Mouse (Mus musculus) adrenal gland, postnatal 36 days (tissue): Measurements from ENCODE around the gene Rad23b. TPM values are rescaled to one million over a fixed set of nuclear protein-coding genes. Genes with fewer than 3 reads are reported as not detected.
"Not testable (repeated sequence)": the region's sequence is repeated elsewhere in the genome, so short reads cannot be mapped to it uniquely, and the experiment has no call there.

ENCODE experiments used
- DNase-seq, 2 experiments: peaks; one replicate each; pipeline ENCODE4 v3.0.0; 2021; ENCODE audit warnings: mixed read lengths in 1 of 2
- long read RNA-seq, 2 experiments: library from polyadenylated mRNA; stranded (forward); transcript quantifications; one replicate each; pipeline ENCODE4 v2.0.0; 2021; ENCODE audit warnings: borderline sequencing depth in 2 of 2
- total RNA-seq, 2 experiments: library from RNA; stranded (reverse); gene quantifications; 2 replicates each; pipeline ENCODE4 v1.2.3; 2021

Rad23b gene
- 100 to 1,000 TPM; 133 to 135 TPM for total RNA-seq
- long read RNA-seq, experiment 1, transcript Rad23b-201 (10 exons, 3,810 nt) = major isoform, 25 of 41 reads
- long read RNA-seq, experiment 1, partial matches to known transcripts = 14 of 41 reads
- long read RNA-seq, experiment 1, other reads (novel, unspliced or antisense) = 2 of 41 reads
- long read RNA-seq, experiment 2, transcript Rad23b-201 (10 exons, 3,810 nt) = major isoform, 8 of 16 reads
- long read RNA-seq, experiment 2, partial matches to known transcripts = 1 of 16 reads
- long read RNA-seq, experiment 2, other reads (novel, unspliced or antisense) = 7 of 16 reads

GRCm38 (mm10) chr4:55349452-55350218 lies at the start of gene Rad23b:
Rad23b (plus strand) TSS chr4:55350043.
- DNase-seq = peak; percentile 100

GRCm38 (mm10) chr4:55304121-55304520 lies 45.7 kb upstream of the Rad23b start:
- no peak for DNase-seq

DNA sequence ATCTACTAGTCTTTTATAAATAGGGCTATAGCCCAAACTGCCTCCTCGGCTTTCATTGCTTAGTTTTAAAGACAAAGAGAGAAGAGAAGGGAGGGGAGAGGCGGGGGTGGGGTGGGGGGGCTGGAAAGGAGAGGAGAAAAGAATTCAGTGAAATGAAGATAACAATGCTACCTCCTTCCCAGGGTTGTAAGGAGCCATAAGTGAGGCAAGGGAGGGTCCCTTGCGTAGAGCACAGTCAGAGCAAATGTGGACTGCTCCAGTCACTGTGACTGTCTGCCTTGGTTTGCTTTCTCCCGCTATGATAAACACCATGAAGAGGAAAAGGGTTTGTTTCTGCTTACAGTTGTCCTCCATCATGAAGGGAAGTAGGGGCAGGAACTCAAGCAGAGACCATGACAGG lies 43.2 kb upstream of the Rad23b start:
- no peak for DNase-seq

DNA sequence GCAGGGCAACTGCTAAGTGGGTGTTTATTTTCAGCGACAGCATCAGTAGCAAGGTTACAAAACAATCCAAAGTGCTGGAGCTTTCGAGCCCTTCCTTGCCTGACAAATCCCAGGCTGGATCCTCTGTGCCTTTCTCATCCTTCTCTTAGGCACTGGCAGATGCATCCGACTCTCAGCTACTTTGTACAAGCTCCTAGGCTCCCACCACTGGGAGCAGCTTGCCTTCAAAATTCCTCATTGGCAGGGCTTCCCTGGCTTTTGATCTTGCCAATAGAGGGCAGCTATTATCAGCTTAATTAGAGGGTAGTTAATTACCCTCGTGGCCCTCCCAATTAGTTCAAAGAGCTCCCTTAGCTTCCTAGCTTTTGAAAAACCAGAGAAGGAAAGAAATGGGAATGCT lies 33.1 kb upstream of the Rad23b start:
- DNase-seq = no peak

GRCm38 (mm10) chr4:55318350-55318749 lies 31.5 kb upstream of the Rad23b start:
- not testable (repeated sequence) for DNase-seq

- peak in 1 of 2 experiments; percentile 19 for DNase-seq
These were observed 23.9 kb upstream of the Rad23b start for GRCm38 (mm10) chr4:55325786-55326518.

GRCm38 (mm10) chr4:55327508-55327907 lies 22.3 kb upstream of the Rad23b start:
- peak in 1 of 2 experiments; percentile 6 for DNase-seq

GRCm38 (mm10) chr4:55328471-55328870 lies 21.4 kb upstream of the Rad23b start:
- DNase-seq = no peak

DNA sequence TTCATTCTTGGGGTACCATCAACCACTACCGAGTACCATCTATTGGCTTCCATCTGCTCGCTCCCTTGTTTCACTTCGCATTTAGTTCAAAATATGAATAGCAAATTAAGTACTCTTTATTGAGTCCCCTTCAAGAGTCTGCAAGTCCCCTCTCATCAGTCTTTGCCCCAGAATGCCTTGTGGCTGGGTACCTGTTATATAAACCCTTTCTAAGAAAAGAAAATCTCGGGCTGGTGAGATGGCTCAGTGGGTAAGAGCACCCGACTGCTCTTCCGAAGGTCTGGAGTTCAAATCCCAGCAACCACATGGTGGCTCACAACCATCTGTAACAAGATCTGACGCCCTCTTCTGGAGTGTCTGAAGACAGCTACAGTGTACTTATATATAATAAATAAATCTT lies 20.9 kb upstream of the Rad23b start:
- not testable (repeated sequence) for DNase-seq

DNA sequence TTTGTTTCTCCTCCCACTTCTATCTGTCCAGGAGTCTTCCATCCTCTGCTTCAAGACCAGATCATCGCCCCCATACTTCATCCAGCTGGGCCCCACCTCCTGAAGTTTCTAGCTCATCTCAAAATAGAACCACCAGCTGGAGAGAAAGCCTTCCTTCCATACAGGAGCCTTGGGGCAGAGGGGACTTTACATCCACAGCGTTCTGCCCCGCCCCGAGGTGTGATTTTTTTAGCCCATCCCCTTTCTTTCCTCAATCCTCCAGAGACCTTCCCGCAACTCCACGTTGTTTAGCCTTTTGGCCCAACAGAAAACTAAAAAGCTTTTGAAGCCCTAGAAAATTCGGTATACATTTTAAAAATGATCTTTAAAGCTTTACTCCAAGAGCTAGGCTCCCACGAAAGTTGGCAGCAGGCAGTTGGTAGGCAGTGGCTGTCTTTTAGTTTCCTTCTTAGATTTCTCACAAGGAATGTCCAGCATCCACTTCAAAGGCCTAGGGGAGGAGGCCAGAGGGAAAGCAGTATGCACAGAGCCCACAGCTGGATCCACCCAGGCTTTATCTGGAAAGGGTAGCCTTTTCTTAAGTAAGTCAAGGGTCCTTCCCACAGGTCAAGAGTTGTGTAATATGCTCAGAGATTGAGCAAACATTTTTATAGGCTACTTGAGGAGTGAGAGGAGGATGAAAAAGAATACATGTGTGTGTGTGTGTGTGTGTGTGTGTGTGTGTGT lies 20.1 kb upstream of the Rad23b start:
- DNase-seq = no peak

- DNase-seq = no peak
These were observed 14.6 kb upstream of the Rad23b start for GRCm38 (mm10) chr4:55335030-55335770.

GRCm38 (mm10) chr4:55338905-55339304 lies 10.9 kb upstream of the Rad23b start:
- no peak for DNase-seq

DNA sequence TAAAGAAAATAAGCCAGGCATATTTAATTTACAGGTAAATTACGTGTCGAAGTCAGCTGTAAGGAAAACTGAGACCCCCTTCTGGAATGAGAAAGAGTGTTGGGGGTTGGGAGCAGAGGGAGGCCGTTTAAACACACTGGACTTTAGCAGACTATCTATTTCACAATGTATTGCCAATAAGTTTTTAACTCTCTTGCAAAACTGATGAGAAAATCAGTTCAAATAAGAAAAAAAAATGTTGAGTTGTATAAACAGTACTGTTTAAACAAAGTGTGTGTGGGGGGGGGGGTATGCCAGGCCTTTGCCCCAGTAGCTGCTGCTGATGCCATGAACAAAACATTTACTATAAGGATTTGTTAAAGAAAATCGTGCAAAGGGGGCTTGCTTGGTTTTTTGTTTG lies 10.5 kb upstream of the Rad23b start:
- DNase-seq = no peak

DNA sequence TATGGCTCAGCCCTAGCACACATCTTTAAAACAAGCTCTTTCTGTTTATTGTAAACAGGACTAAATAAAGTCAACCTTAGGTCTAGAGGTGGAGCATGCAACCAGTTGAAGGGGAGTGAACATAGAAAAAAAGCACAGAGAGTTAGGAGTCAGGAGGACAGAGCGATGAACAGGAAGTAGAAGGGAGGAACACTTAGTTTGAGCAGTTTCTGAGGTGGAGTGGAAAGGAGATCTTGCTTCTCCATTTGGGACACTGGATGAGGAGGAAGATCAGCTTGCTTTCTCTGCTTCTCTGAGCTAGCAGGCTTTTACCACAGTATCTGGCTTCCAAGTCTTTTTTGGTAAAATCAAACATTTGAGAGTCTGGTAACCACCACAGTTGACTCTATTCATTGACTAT lies 8.0 kb upstream of the Rad23b start:
- no peak for DNase-seq

GRCm38 (mm10) chr4:55342602-55343001 lies 7.2 kb upstream of the Rad23b start:
- DNase-seq = no peak

DNA sequence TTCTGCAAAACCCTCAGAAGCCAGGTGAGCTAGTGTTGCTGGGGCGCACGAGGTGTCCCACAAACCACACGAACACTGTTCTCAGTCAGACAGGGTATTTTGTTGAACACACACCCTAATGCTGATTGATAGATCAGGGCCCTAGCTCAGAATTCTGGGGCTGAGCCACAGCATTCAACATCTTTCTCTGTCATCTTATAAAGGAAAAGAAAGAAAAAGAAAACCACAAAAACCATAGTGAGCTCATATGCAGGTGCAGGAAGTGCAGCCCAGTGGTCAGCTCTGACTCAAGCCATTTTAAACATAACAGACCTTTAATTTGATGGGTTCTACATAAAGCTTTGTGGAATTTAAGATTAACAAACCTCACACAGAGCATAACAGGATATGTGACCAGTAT lies 6.6 kb upstream of the Rad23b start:
- DNase-seq = no peak

GRCm38 (mm10) chr4:55348759-55349451 lies 938 bp upstream of the Rad23b start:
- DNase-seq = no peak

GRCm38 (mm10) chr4:55350219-55350931 lies 532 bp downstream of the Rad23b start:
- DNase-seq = peak; percentile 58 to 75

DNA sequence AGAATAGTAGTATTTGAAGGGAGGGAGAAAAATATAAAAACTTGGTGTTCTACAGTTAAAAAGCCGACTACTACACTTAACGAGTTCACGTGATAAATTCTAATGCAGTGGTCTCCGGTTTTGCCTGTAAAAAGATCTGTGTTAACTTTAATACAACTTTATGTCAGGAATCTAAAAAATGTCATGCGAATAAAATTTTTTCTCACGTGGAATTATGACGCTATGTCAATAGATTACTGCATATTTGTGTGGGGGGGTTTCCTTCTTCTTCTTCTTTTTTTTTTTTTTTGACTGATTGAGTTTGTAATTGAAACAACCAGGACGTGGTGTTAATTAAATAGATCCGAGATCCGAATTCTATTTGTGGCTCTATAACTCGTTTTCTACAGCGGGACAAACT lies 1.2 kb downstream of the Rad23b start:
- DNase-seq = no peak

GRCm38 (mm10) chr4:55351860-55352259 lies 2.0 kb downstream of the Rad23b start:
- no peak for DNase-seq
